Mouse (Mus musculus) E14TG2a.4 (cell line): ENCODE measurements at regions not wholly inside any gene's neighbourhood (a gene's known extent, or its start where the extent isn't known, plus 50 kb on each side); places are given as distances from the start of the nearest gene placed in this dataset.

Experiments used
- CTCF ChIP-seq: conservative IDR thresholded peaks from 2 replicates; pipeline ENCODE4 v1.5.1; 2014; ENCODE audit warnings: low read length
- NANOG ChIP-seq: IDR thresholded peaks from 2 replicates; pipeline ENCODE4 v1.6.1; 2014; ENCODE audit warnings: borderline replicate concordance, low read length, mixed read lengths
- POU5F1 ChIP-seq: IDR thresholded peaks from 2 replicates; pipeline ENCODE4 v1.6.1; 2014; ENCODE audit warnings: low read length, borderline replicate concordance

GRCm38 (mm10) chr6:98575227-98575626, 232.7 kb upstream of the Gm765 start:
- TF ChIP-seq CTCF = no peak
- no peak for TF ChIP-seq POU5F1
- no peak for TF ChIP-seq NANOG
